Mouse (Mus musculus) erythroblast, embryonic 14.5 days (primary cell): Measurements from ENCODE around the gene Zfp184.

Experiments
- GATA1 ChIP-seq: IDR thresholded peaks from 2 replicates; pipeline ENCODE4 v1.6.1; 2012; ENCODE audit warnings: low read length, inconsistent platforms, mixed read lengths
- TAL1 ChIP-seq: IDR thresholded peaks from 3 replicates; pipeline ENCODE4 v1.6.1; 2012; ENCODE audit warnings: low read length, inconsistent platforms, mixed read lengths

DNA sequence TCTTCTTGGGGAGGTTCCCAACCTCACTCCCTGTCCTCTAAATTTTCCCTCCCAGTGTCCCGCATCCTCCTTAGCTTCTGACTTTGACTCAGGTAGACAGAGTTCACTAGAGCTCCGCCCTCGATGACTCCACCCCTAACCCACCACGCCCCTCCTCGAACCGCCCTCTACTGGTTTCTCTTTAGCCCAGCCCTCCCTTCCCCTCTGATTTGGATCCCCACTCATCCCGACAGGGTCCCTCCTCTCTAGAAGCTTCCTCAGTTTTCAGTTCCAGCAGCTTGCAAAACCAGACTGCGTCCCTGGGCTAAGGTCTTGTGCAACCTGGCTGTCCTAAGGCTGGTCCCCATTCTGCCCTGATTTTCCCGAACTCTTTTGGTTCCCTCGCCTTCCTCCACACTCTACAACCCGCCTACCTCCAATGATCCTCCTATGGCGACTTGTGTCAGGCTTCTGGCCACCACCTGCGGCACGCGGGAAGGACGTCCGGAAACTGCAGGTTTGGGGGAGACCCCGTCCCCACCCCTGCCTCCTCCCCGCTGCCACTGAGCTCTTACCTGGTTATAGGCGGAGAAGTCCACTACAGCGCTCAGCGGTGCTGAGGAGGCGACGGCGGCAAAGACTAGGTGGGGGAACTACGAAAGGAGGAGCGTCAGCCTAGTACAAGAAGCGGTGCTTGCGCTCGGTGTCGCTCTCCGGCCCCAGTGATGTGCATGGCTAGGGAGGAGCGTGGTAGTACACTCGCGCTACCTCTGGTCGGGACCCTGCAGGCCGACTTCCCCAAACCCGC, 61.6 kb downstream of the Zfp184 start:
- TF ChIP-seq GATA1 (no peak), TAL1 (no peak)
